Mouse (Mus musculus): ENCODE measurements around the gene Micu1.

GRCm38 (mm10) chr10:59898935-59899334 lies 196.7 kb downstream of the Micu1 start:
- TF ChIP-seq POLR2A (IDR thresholded peaks at IDR 0.05; ENCODE audit: insufficient read depth, low read depth, low read length) (no peak), CTCF (IDR thresholded peaks at IDR 0.05; ENCODE audit: insufficient read depth, low read depth, low read length) (no peak)

Data from olfactory bulb, adult 2 months (tissue).